Mouse (Mus musculus): Measurements from ENCODE around the gene Slc25a45.

Gene Slc25a45

DNA sequence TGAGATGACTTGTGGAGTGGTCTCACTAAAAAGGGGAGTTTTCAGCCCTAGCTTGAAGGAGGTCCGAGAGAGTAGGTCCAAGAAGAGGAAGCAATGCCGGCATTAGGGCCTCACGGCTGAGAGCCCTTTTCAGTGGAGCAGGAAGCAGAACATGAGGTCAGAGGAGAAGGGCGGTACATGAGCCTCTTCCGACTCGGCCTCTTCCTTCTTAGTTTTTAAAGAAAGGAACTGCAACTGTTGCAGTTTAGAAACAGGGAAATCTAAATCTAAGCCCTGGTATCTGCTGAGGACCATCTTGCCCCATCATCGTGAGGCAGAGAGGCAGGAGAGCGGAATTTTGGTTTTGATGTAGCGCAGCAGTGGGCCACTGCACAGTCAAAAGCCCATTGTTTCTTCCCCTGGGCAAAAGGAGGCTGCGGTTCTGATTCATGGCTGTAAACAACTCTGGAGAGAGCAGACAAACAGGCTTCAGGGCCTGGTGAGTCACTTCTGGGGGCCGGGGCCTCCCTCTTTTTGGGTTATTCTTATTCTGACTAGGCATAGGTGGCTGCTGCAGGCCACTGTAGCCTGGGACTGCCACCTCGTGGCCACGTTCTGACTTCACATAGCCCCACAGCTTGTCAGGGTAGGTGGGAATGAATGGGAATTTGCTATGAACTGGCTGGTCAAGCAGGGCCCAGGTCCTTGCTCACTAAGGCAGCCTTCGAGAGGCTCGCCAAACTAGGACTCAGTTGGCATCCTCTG is at the start of gene Slc25a45:
Gene Slc25a45 (plus strand): TSS at position 191 of the 744 bp plus-strand sequence.
- DNase-seq, result peak; percentile 82

DNA sequence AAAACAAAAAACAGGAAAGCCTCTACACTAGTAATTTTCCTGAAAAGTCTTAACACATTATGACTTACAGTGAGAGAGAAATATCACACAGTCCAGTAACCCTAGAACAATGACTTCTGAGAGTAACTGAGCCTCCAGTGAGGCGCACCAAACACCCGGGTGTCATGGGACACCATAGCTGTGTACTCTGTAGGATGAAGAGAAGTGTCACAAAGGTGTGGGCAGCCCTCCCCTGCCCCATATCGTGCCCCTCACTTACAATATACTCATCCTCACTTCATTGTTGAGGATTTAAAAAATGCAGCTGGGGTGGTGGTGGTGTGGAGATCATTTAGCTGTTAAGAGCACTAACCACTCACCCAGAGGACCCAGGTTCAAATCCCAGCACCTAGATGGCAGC is 49.5 kb upstream of the Slc25a45 start:
- DNase-seq, result no peak

DNA sequence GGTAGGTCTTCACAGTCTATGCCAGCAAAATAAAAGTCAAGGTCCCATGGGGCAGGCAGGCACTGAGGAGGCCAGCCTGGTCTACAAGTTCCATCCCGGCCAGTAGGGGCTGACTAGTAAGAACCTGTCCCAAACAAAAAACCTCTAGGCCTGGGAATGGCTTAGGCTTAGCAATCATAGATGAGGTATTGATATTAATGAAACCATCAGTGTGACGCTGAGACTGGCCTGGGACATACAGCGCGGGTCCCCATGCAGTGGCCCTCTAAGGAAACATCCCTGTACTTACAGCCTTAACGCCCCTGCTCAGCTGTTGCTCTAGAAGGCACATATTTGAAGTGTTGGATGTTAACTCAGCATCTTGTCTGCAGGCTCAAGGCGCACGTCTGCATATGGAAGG is 48.7 kb upstream of the Slc25a45 start:
- no peak for DNase-seq

GRCm38 (mm10) chr19:5829958-5830615 is 47.5 kb upstream of the Slc25a45 start:
- no peak for DNase-seq

GRCm38 (mm10) chr19:5830776-5831175 is 46.8 kb upstream of the Slc25a45 start:
- DNase-seq, result no peak

GRCm38 (mm10) chr19:5831224-5831957 is 46.2 kb upstream of the Slc25a45 start:
- no peak for DNase-seq

DNA sequence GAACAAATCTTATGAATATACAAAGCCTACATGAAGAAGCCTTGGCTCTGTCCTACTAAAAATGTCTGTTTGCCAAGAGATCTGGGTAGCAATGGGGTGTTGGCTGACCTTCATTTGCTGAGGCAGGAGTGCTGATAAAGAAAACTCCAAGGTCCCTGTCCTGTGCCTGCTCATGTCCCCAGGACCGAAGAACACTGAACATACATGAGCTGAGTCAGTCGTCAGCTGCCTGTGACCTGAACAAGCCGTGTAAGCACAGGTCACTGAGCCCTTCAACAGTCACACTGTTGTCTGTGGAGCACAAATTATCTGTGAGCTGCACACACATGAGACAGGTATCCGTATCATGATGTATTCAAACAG is 45.7 kb upstream of the Slc25a45 start:
- no peak for DNase-seq

DNA sequence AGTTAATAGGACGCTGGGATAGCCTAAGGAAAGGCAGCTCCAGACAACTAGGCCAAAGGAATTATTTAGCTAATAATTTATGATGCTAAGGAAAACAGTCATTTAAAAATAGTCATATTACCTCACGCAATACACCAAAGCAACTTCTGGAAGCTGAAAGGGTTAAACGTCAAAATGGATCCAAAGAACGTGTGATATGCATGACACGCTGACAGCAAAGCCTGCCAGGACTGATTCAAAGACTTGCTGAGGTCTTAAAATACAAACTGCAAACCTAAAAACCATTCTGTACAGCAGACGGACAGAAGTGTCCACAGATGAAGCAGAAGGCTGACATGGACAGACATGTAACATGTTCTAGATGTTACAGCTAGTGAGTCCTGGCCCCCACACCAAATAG is 45.3 kb upstream of the Slc25a45 start:
- DNase-seq, result no peak

GRCm38 (mm10) chr19:5833287-5834100 is 44.1 kb upstream of the Slc25a45 start:
- DNase-seq, result no peak

DNA sequence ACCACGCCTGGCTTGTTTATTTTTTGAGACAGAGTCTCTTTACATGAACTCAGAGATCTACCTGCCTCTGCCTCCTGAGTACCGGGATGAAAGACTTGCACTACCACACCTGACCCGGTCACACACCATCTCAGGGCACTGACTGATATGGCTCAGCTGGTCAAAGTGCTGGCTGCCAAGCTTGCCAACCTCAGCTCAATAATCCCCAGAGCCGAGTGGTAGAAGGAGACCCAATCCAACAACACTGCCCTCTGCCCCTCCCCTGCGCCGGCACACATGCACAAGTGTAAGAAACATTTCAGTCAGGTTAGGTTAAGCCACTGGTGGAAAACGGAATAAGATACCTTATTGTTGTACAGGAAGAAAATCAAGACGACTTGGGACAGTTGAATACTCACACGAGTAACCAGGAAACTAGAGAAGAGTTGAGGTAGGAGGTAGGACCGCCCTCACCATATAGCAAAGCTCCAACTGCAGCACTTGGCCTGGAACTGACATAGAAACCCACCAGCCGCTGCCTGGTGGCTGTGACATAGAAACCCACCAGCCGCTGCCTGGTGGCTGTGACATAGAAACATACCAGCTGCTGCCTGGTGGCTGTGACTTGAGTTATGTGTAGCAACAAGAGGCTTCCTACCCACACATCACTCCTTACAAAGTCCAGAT is 43.2 kb upstream of the Slc25a45 start:
- DNase-seq, result no peak

DNA sequence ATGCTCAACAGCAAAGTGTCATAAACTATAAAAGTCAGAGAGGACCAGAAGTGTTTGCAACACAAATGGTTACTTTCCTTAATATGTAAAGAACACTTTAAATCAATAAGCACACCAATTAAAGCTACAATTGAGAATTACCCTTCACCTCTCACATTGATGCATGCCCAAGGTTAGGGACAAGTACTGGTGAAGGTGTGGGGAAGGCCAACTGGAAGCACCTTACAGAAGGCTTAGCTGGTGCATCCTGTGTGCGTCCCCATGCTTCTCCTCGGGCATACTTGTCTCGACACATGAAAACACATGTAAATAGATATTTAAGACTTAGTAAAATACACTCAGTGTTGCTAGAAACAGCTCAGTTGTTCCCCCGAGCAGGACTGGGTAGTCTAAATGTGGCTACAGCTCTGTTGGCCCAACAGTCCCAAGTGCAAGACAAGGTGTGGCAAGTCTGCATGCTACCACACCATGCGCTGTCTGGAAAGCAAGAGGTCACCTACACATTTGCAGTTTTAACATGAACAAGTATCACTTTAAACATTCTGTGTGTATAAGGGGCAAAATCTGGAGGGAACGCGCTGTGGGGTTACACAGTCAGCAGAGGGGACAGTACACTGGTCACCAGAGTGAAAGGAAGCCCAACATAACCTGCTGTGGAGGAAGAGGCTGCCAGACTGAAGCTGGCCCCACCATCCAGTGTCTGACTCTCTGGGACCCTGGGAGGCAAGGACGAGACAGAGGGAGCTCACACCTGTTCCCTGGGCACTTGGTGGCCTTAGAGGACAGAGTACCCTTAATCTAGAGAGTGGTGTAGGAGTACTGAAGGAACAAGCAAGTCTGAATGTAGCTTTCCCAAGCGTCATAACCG is 42.3 kb upstream of the Slc25a45 start:
- DNase-seq, result no peak

- no peak for DNase-seq
Observed at GRCm38 (mm10) chr19:5835922-5836430, 41.6 kb upstream of the Slc25a45 start.

- DNase-seq, result no peak
Observed at GRCm38 (mm10) chr19:5836941-5837572, 40.6 kb upstream of the Slc25a45 start.

DNA sequence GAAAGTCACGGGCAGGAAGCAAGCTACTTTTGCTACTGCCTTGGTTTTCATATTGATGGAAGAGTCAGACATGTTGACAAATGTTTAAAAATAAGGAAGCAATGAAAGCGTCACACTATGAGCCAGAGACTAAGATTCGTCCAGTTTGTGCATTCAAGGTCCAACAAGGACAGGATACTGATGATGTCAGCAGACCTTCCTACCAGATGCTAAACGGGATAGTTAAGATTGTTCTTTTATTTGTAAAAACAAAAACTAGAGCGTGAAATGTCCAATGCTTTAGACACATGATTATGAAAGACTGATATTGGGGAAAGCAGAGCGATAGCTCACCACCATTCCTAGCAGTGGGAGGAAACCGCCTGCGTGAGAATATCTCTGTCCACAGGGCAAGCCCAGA is 40.0 kb upstream of the Slc25a45 start:
- no peak for DNase-seq

GRCm38 (mm10) chr19:5838136-5838891 is 39.3 kb upstream of the Slc25a45 start:
- no peak for DNase-seq

GRCm38 (mm10) chr19:5838892-5839165 is 38.8 kb upstream of the Slc25a45 start:
- no peak for DNase-seq

- no peak for DNase-seq
Observed at GRCm38 (mm10) chr19:5839317-5840085, 38.1 kb upstream of the Slc25a45 start.

DNA sequence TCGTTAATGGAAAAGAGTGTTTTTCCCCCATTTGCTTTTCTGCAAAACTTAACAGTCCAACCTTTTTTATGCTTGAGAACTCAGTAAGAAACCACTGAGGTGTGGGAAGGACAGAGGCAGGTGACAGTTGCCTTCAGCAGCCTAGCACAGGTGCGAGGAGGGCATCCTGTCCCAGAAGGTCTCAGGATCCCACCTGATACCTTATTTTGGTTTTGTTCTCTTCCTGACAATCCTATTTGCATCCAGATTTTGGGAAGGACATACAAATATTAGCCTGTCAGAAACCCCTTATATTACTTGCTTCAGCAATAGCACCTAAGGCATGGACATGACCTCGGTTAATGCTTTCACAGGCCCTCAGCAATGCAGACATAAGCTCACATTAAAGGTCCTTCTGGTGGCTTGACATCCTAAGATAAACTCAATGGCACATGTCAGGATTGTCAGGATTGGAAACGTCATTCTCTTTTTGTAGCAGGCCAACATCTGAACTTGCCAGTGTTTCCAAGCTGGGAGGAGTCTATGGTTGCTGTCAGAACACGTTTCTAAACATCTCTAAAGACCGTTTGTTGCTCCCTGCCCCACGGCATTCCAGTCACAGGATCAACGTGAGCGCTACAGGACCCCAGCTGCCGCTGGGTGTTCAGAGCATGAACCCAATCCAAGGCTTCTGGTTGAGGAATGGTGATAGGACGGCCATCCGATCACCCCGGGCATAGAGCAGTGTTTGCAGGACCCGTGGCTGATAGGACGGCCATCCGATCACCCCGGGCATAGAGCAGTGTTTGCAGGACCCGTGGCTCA is 37.3 kb upstream of the Slc25a45 start:
- no peak for DNase-seq

Data from right cerebral cortex, adult 18-20 months (tissue).